Mouse (Mus musculus) limb, embryonic 10.5 days (tissue): ENCODE results near the gene Nos3. TPM values are rescaled to one million over a fixed set of nuclear protein-coding genes. Genes with fewer than 3 reads are reported as not detected.

Experiments used
- DNase-seq: peaks from one replicate; pipeline ENCODE4 v3.0.0-alpha.2; 2017; ENCODE audit warnings: low spot score
- H3K27ac ChIP-seq: fragments of 300-500 bp; sonication (generic); 2 replicates; pipeline ENCODE4 v1.5.1; 2016; ENCODE audit warnings: mild to moderate bottlenecking
- H3K27me3 ChIP-seq: fragments of 300-500 bp; sonication (generic); 2 replicates; pipeline ENCODE4 v1.6.1; 2016; ENCODE audit warnings: low read depth, mild to moderate bottlenecking; ENCODE audit not compliant: poor library complexity, severe bottlenecking
- H3K36me3 ChIP-seq: fragments of 300-500 bp; sonication (generic); 2 replicates; pipeline ENCODE4 v1.6.1; 2016; ENCODE audit warnings: mild to moderate bottlenecking, moderate library complexity
- H3K4me1 ChIP-seq: fragments of 300-500 bp; sonication (generic); 2 replicates; pipeline ENCODE4 v1.6.1; 2016
- H3K4me3 ChIP-seq: fragments of 300-500 bp; sonication (generic); 2 replicates; pipeline ENCODE4 v1.5.1; 2016; ENCODE audit warnings: mild to moderate bottlenecking, moderate library complexity
- H3K9me3 ChIP-seq: fragments of 300-500 bp; sonication (generic); replicated peaks from 2 replicates; pipeline ENCODE4 v1.6.1; 2016; ENCODE audit warnings: mild to moderate bottlenecking
- whole genome bisulfite sequencing: fragments of 180-500 bp; shearing (Covaris S2); methylation state at CpG from one replicate; pipeline ENCODE4 v1.1.7; 2016; 5-methylcytosine and 5-hydroxymethylcytosine counted together
- polyA plus RNA-seq: library from polyadenylated mRNA; unstranded; fragments of >200 nt; fragmentation: Nextera tagmentation; extraction: Ambion mirVana; gene quantifications from 2 replicates; pipeline ENCODE4 v1.2.1, GENCODE M21; 2016

Nos3 gene
- polyA plus RNA-seq, 1 experiment from 2014 or later, result 8.9 TPM

DNA sequence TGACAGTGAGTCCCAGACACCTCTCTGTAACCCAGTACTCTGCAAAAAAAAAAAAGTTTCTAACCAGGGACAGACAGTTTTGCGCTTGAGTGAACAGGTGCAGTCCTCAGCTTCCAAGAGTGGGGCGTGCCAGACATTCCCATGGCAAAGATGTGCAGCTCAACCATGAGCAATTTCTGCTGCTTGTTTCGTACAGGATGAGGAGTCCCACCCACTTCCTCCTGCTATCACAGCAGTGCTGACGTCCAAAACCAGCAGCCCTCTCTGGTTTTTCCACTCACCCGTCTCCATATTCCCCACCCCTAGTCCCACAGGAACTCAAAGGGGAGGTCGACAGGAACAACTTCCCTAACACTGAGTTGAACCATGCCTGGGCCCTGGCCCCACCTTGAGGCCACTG, 19.8 kb downstream of the Nos3 start:
- Histone ChIP-seq H3K36me3 (no peaks in the 10 kb centered on the region), H3K27me3 (peaks cover 45% of the 10 kb centered on the region), H3K4me3 (no peak overlapping the region), H3K27ac (no peak overlapping the region), H3K4me1 (peaks cover 57% of the 10 kb centered on the region), H3K9me3 (no peaks in the 10 kb centered on the region)
- 75% methylated on average over 6 of the region's 6 CpGs for WGBS
- no peak for DNase-seq

DNA sequence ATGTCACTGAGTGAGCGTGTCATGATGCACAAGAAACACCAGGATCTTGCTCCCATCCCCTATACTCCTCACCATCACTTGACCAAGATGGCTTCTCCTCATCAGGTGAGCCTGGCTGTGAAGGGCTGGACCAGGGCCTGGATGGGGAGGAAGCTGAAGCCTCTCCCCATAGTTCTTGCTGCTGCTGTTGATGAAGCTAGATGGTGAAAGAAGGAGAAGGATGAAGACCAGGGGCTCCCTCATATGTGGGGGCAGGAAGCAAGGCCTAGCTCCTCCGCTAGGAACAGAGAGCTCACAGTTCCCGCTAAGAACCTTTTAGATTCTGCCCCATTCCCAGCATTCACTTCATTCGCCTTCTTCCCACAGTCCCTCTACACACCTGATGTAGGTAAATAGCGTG, 20.8 kb downstream of the Nos3 start:
- Histone ChIP-seq H3K4me1 (peaks cover 56% of the 10 kb centered on the region), H3K4me3 (no peak overlapping the region), H3K27me3 (peaks cover 45% of the 10 kb centered on the region), H3K9me3 (no peaks in the 10 kb centered on the region), H3K36me3 (no peaks in the 10 kb centered on the region), H3K27ac (no peak overlapping the region)
- DNase-seq, result no peak
- 83% methylated on average over 5 of the region's 5 CpGs for WGBS

DNA sequence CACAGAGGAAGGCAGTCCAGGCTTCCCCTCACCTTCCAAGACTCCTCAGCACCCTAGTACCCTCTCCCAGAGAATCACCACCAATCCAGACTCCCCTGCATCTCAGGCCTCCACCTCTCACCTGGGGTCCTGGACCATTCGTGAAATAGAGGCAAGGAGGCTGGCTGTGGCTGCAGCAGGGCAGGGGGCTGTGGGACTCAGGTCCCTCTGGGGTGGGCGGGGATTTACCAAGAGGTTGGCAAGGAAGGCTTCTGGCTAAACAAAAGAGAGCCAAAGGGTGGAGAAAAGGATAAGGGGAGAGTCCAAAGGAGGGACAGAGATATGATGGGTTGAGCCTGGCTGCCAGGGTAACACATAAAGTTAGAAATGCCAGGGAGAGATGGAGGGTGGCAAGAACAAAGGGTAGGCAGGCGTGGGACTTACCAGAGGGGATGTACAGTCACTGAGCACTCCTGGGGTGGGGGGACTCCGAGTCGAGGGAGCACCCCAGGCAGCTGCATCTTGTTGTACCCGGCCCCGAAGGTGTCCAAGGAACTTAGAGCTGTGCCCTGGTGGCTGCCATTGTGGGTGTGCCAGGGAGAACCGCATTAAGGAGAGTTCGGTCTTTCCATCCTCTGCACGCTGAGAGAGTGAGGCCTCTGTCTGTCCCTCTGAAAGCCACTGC, 21.4 kb downstream of the Nos3 start:
- H3K27ac ChIP-seq, result no peak overlapping the region

DNA sequence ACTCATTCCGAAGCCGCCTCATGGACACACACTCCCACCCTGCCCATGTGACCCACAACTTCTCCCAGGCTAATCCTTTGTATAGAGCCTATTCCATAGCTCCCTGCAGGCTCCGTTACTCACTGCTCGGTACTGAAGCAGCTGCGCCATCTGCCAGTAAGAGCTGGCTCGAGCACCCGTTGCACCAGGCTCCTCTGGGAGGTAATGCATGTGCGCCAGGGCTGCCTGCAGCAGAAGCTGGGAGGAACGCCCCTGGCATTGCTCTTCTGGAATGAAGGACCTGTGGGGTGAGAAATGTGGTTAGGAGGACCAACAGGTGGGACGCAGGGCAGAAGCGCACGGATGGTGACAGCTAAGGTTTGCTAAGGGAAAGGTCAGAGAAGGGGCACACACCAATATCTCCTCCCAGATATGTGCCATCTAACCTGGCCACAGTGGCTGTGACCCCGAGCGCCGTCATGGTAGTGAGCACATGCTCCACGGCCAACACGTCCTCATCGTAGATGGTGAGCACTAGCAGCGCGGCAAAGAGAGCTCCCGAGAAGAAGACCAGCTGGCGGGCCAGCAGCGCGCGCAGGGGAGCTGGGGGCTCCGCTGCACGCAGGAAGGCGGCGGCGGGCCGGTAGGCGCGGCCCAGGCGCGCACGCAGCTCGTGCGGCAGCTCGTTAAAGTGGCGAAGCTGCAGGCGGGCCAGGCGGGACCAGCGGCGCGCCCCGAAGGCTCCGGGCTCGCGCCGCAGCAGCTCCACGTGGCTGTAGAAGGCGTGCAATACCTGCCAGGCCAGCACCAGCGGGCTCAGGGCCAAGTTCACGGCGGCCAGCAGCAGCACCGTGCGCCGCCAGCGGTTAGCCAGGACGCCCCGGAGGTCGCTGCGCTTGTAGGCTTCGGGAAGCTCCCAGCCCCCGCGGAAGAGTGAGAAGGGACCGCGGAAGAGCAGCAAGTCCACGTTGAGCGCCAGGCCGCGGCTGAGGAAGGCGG, 22.9 kb downstream of the Nos3 start:
- Histone ChIP-seq H3K27me3 (peaks cover 45% of the 10 kb centered on the region), H3K4me3 (peak overlapping the region; percentile 62), H3K9me3 (no peaks in the 10 kb centered on the region), H3K36me3 (no peaks in the 10 kb centered on the region), H3K27ac (peak overlapping the region; percentile 87), H3K4me1 (peaks cover 59% of the 10 kb centered on the region)
- whole genome bisulfite sequencing, result 2% methylated on average over 73 of the region's 73 CpGs
- peak; percentile 74 for DNase-seq

More for the DNA sequence above, 21.4 kb downstream of the Nos3 start:
- no peaks in the 10 kb centered on the region for H3K36me3 ChIP-seq
- H3K27me3 ChIP-seq, result peaks cover 45% of the 10 kb centered on the region
- no peaks in the 10 kb centered on the region for H3K9me3 ChIP-seq
- WGBS, result 82% methylated on average over 10 of the region's 10 CpGs
- DNase-seq, result no peak
- no peak overlapping the region for H3K4me3 ChIP-seq
- peaks cover 58% of the 10 kb centered on the region for H3K4me1 ChIP-seq

DNA sequence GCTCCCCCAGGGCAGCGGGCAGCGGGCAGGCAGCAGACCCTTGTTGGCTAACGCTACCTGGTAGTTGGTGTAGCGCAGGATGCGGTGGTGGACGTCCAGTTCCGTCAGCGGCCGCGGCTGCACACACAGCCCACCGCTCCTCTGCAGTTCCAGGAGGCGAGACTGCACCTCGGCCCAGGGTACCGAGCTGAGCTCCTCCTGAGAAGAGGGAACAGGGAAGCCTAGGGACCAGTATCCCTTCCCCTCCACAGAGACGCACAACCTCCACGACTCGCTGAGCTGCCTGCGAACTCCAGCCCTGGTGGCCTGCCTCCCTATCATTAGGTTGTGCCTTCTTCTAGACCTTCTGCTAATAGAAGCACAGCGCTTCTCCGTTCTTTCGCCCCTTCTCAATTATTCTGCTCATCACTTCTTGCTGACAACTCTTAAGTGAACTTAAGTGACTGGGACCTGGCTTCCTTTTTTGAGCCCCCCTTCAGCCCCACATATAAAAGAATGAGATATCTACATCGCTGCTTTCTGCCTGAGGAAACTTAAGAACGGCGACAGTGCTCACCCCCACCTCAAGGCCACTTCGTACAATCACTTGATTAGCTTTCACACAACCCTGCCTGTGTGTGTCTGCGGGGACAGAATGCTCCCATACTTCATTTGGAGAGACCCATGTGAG, 23.8 kb downstream of the Nos3 start:
- Histone ChIP-seq H3K9me3 (no peaks in the 10 kb centered on the region), H3K36me3 (no peaks in the 10 kb centered on the region), H3K4me1 (peaks cover 57% of the 10 kb centered on the region), H3K4me3 (peak overlapping the region; percentile 62), H3K27me3 (peaks cover 45% of the 10 kb centered on the region), H3K27ac (peak overlapping the region; percentile 87)
- 24% methylated on average over 26 of the region's 26 CpGs for WGBS
- no peak for DNase-seq

DNA sequence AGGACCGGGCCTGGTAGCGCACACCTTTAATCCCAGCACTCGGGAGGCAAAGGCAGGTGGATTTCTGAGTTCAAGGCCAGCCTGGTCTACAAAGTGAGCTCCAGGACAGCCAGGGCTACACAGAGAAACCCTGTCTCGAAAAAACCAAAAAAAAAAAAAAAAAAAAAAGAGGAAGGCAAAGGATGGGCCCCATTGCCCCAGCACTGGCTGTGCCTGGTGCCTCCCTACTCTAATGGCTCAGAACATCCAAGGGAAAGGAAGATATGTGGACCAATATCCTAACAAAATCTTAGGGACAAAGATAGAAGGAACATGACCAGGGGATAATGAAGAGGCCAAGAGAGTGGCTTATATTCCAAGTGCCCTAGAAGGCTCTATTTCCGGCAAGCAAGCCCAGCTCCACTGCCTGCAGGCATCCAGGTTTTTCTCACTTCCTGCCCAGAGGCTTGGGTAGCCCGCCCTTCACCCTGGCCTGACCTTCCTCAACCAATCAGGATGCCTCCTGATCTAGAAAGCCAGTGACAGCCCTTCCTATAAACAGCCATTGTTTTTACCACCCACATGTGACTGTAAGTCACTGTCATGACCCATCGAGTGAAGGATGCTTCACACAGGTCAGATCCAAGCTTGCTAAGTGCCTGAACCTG, 24.5 kb downstream of the Nos3 start:
- peak overlapping the region; percentile 62; the same call in 1 of the 2 replicates for H3K4me3 ChIP-seq
- peak; percentile 57 for DNase-seq
- peak overlapping the region; percentile 77 for H3K27ac ChIP-seq
- peaks cover 55% of the 10 kb centered on the region for H3K4me1 ChIP-seq
- peaks cover 45% of the 10 kb centered on the region for H3K27me3 ChIP-seq
- 41% methylated on average over 7 of the region's 7 CpGs for WGBS
- no peaks in the 10 kb centered on the region for H3K9me3 ChIP-seq
- no peaks in the 10 kb centered on the region for H3K36me3 ChIP-seq

DNA sequence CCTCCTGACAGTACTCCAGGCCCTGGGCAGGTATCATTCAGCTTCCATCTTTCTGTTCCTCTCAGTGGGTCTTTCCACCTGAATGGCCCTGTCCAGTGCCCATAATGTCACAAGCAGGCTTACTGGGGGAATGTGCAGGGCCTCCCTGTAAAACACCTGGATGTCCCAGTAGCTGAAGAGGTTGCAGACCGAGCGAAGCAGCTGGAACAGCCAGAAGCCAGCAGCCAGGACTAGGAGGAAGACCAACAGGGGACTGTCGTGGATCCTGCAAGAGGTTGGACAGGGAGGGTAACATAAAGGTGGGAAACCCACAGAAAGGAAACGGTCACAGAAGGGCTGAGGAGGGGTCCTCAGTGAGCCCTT, 25.0 kb downstream of the Nos3 start:
- peak overlapping the region; percentile 77 for H3K27ac ChIP-seq
- H3K4me3 ChIP-seq, result peak overlapping the region; percentile 20
- H3K9me3 ChIP-seq, result no peaks in the 10 kb centered on the region
- DNase-seq, result no peak
- WGBS, result 77% methylated on average over 4 of the region's 4 CpGs
- H3K36me3 ChIP-seq, result no peaks in the 10 kb centered on the region
- peaks cover 42% of the 10 kb centered on the region for H3K27me3 ChIP-seq
- H3K4me1 ChIP-seq, result peaks cover 52% of the 10 kb centered on the region

DNA sequence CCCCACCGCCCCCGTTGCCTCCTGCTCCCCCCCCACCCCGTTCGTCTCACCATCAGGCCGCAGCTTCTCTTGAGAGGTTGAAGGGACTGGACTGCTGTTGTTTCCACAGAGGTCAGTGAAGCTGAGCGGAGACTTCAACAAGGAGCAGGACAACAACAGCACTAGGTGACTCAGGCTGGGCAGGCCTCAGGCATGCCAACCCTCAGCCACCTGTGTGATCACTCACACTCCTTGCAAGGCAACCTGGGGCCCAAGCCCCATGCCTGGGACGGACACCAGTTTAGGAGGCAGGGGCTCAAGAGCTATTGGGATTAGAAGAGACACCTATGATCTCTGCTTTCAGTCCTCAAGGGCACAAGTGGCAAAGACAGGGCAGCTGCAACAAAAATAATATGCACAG, 27.3 kb downstream of the Nos3 start, which contains the start of gene Atg9b:
Gene Atg9b, minus strand, starts transcription at position 280 of the 400 bp plus-strand sequence.
- H3K27me3 ChIP-seq, result peaks cover 20% of the 10 kb centered on the region
- H3K36me3 ChIP-seq, result peaks cover 3% of the 10 kb centered on the region; the same call in 1 of the 2 replicates
- peaks cover 50% of the 10 kb centered on the region for H3K4me1 ChIP-seq
- no peak within 1 kb of the TSS for H3K4me3 ChIP-seq
- no peak for DNase-seq
- 67% methylated on average over 7 of the region's 7 CpGs for WGBS
- H3K9me3 ChIP-seq, result no peaks in the 10 kb centered on the region
- H3K27ac ChIP-seq, result peak within 1 kb of the TSS; percentile 14; the same call in 1 of the 2 replicates

DNA sequence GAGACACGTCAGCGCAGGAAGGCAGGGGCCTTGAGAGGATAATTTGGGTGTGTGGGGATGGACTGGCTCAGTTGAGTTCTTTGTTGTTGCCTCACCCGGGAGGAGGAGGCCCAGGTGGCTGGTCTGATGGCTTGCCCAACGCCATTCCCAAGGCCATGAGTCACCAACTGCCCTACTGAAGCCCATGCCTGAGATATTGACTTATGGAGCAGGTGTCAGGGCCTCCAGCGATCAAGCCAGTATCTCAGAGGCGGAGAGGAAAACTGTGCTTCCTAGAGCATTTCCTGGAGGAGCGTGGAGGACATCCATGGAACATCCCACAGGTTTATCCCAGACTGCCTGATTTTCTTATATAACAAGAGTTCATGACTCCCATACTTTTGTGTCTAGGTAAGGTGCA, 28.1 kb downstream of the Nos3 start:
- no peak for DNase-seq
- Histone ChIP-seq H3K27me3 (peaks cover 11% of the 10 kb centered on the region), H3K4me1 (peaks cover 41% of the 10 kb centered on the region), H3K27ac (no peak overlapping the region), H3K9me3 (no peaks in the 10 kb centered on the region), H3K4me3 (no peak overlapping the region), H3K36me3 (peaks cover 3% of the 10 kb centered on the region; the same call in 1 of the 2 replicates)
- WGBS, result 76% methylated on average over 7 of the region's 7 CpGs

DNA sequence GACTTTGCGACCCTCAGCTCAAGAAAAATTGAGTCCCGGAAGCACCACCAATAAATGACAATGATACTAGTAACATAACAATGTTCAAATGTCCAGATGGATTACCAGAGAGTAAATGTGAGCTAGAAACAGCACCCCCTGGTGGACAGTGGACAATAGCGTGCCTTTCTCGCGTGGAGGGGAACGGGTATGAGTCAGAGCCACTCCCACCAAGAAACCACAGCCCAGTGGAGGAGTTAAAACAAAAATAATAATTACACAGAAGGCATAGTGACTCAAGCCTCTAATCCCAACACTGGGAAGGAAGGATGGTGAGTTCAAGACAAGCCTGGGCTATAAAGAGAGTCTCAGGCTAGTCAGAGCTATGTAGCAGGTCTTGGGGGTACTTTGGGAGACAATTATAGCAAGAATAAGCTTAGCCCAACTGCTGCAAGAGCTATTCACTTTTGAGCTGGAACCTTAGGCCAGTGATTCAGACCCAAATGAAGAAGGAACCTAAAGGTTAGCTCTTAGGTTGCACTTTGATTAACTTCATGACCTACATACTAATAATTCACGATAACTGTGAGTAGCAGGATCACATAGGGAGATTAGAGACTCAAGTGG, 28.9 kb downstream of the Nos3 start, which contains the start of gene Abcb8:
Gene Abcb8, plus strand, starts transcription at position 272 of the 606 bp plus-strand sequence.
- peak; percentile 85 for DNase-seq
- Histone ChIP-seq H3K9me3 (no peaks in the 10 kb centered on the region), H3K36me3 (peaks cover 3% of the 10 kb centered on the region; the same call in 1 of the 2 replicates), H3K27me3 (peaks cover 4% of the 10 kb centered on the region), H3K4me1 (peaks cover 34% of the 10 kb centered on the region), H3K27ac (peak within 1 kb of the TSS; percentile 92), H3K4me3 (peak within 1 kb of the TSS; percentile 69)
- WGBS, result 24% methylated on average over 7 of the region's 7 CpGs

DNA sequence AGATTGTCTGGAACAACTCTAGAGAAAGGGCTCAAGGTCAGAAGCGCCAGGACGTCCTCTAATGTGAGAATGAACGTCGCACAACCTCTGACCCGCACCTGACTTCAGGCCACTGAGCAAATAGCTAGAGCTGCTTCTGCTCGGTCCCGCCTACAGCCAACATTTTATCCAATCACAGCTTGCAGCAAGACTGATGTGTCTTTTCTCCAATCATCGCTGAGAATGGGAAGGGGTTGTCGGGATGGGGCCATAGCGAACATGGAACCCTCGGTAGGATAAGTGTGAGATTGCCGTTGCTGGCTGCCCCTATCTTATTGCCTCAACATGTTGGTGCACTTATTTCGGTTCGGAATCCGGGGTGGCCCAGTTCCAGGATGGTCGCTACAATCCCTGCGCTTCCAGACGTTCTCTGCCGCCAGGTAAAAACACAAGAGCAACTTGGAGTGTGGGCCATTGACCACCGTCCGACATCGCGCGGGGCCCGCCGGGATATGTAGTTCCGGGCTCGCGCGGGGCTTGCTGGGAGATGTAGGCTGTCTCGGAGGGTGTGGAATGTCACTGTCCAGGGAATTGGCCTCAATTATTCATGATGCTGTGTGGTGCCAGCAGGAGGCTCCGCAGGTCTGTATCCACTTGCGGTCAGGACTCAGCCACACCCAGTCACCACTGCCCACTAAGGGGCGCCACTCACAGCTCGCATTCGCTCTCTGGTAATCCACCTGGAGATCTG, 29.7 kb downstream of the Nos3 start:
- Histone ChIP-seq H3K27ac (peak overlapping the region; percentile 92), H3K4me1 (peaks cover 25% of the 10 kb centered on the region), H3K36me3 (peaks cover 3% of the 10 kb centered on the region; the same call in 1 of the 2 replicates), H3K27me3 (no peaks in the 10 kb centered on the region), H3K9me3 (no peaks in the 10 kb centered on the region), H3K4me3 (peak overlapping the region; percentile 69)
- DNase-seq, result peak; percentile 94
- 2% methylated on average over 36 of the region's 36 CpGs for WGBS
